Mouse (Mus musculus) heart, postnatal 14 days (tissue): Measurements from ENCODE around the gene Nutf2-ps1. TPM values are rescaled to one million over a fixed set of nuclear protein-coding genes. Genes with fewer than 3 reads are reported as not detected.
A peak's percentile ranks its signal among the peaks of the same experiment; 100 is the strongest.

Experiments
- DNase-seq, 2 experiments: peaks; one replicate each; pipeline ENCODE4 v3.0.0; 2021 to 2022
- intact Hi-C: fragments of 180-260 bp; cut with DNase I; formaldehyde crosslinking; loops from one replicate; pipeline ENCODE4 v1.15.1; 2025
- total RNA-seq, 2 experiments: library from RNA; stranded (reverse); gene quantifications; 2 replicates each; pipeline ENCODE4 v1.2.3; 2021

Gene Nutf2-ps1
- total RNA-seq, 2 experiments from 2014 or later, result 85.0 to 85.9 TPM

GRCm38 (mm10) chr19:53571501-53572428 is 17.1 kb downstream of the Nutf2-ps1 start:
- no peak for DNase-seq
- intact Hi-C loops, result no loop called here

- intact Hi-C loops, result no loop called here
- no peak for DNase-seq
Observed at GRCm38 (mm10) chr19:53571056-53571455, 17.8 kb downstream of the Nutf2-ps1 start.

- DNase-seq, result no peak
- intact Hi-C loops, result no loop called here
Observed at GRCm38 (mm10) chr19:53568553-53568952, 20.3 kb downstream of the Nutf2-ps1 start.

GRCm38 (mm10) chr19:53567864-53568263 is 21.0 kb downstream of the Nutf2-ps1 start:
- DNase-seq, result no peak
- intact Hi-C loops, result no loop called here

GRCm38 (mm10) chr19:53565565-53566277 is 23.1 kb downstream of the Nutf2-ps1 start:
- DNase-seq, result no peak
- intact Hi-C loops, result no loop called here

GRCm38 (mm10) chr19:53564174-53564573 is 24.7 kb downstream of the Nutf2-ps1 start:
- intact Hi-C loops, result no loop called here
- no peak for DNase-seq

GRCm38 (mm10) chr19:53560436-53560835 is 28.4 kb downstream of the Nutf2-ps1 start:
- intact Hi-C loops, result no loop called here

GRCm38 (mm10) chr19:53557267-53557936 is 31.5 kb downstream of the Nutf2-ps1 start:
- DNase-seq, result peak in 1 of 2 experiments; percentile 40
- intact Hi-C loops, result no loop called here

More at GRCm38 (mm10) chr19:53560436-53560835, 28.4 kb downstream of the Nutf2-ps1 start:
- DNase-seq, result no peak

GRCm38 (mm10) chr19:53556841-53557240 is 32.0 kb downstream of the Nutf2-ps1 start:
- no peak for DNase-seq
- intact Hi-C loops, result no loop called here

GRCm38 (mm10) chr19:53554981-53555616 is 33.8 kb downstream of the Nutf2-ps1 start:
- no peak for DNase-seq
- intact Hi-C loops, result no loop called here

- no peak for DNase-seq
- intact Hi-C loops, result no loop called here
Observed at GRCm38 (mm10) chr19:53554402-53554801, 34.5 kb downstream of the Nutf2-ps1 start.

GRCm38 (mm10) chr19:53552795-53553194 is 36.1 kb downstream of the Nutf2-ps1 start:
- intact Hi-C loops, result no loop called here
- no peak for DNase-seq

- intact Hi-C loops, result no loop called here
- no peak for DNase-seq
Observed at GRCm38 (mm10) chr19:53552216-53552786, 36.6 kb downstream of the Nutf2-ps1 start.

- intact Hi-C loops, result no loop called here
- no peak for DNase-seq
Observed at GRCm38 (mm10) chr19:53550972-53551371, 37.9 kb downstream of the Nutf2-ps1 start.

- intact Hi-C loops, result no loop called here
- DNase-seq, result no peak
Observed at GRCm38 (mm10) chr19:53547597-53547996, 41.3 kb downstream of the Nutf2-ps1 start.

- intact Hi-C loops, result no loop called here
- DNase-seq, result no peak
Observed at GRCm38 (mm10) chr19:53544923-53545561, 43.8 kb downstream of the Nutf2-ps1 start.

- intact Hi-C loops, result no loop called here
- DNase-seq, result no peak
Observed at GRCm38 (mm10) chr19:53543602-53544001, 45.3 kb downstream of the Nutf2-ps1 start.

GRCm38 (mm10) chr19:53539296-53539695 is 49.6 kb downstream of the Nutf2-ps1 start:
- no peak for DNase-seq
- intact Hi-C loops, result no loop called here

- no peak for DNase-seq
- intact Hi-C loops, result no loop called here
Observed at GRCm38 (mm10) chr19:53538796-53539195, 50.1 kb downstream of the Nutf2-ps1 start.
